Mouse (Mus musculus) heart, embryonic 15.5 days (tissue): ENCODE results near the gene Usp21. TPM values are rescaled to one million over a fixed set of nuclear protein-coding genes. Genes with fewer than 3 reads are reported as not detected.

Source experiments
- ATAC-seq: fragments of 200-750 bp; cut with Nextera tagmentation; replicated peaks from 2 replicates; pipeline ENCODE4 v1.8.0; 2017; ENCODE audit warnings: low read depth, moderate TSS enrichment; ENCODE audit not compliant: insufficient number of reproducible peaks, insufficient read depth, low FRiP score
- H3K27ac ChIP-seq: fragments of 300-500 bp; sonication (generic); 2 replicates; pipeline ENCODE4 v1.5.1; 2015; ENCODE audit warnings: mild to moderate bottlenecking, inconsistent platforms
- H3K27me3 ChIP-seq: fragments of 300-500 bp; sonication (generic); 2 replicates; pipeline ENCODE4 v1.6.1; 2015; ENCODE audit warnings: inconsistent platforms
- H3K36me3 ChIP-seq: fragments of 300-500 bp; sonication (generic); 2 replicates; pipeline ENCODE4 v1.6.1; 2015; ENCODE audit warnings: mild to moderate bottlenecking, inconsistent platforms
- H3K4me1 ChIP-seq: fragments of 300-500 bp; sonication (generic); replicated peaks from 2 replicates; pipeline ENCODE4 v1.6.1; 2015; ENCODE audit warnings: inconsistent platforms
- H3K4me2 ChIP-seq: fragments of 300-500 bp; sonication (generic); 2 replicates; pipeline ENCODE4 v1.6.1; 2015; ENCODE audit warnings: inconsistent platforms, mild to moderate bottlenecking, moderate library complexity
- H3K4me3 ChIP-seq: fragments of 300-500 bp; sonication (generic); 2 replicates; pipeline ENCODE4 v1.5.1; 2015; ENCODE audit warnings: mild to moderate bottlenecking, inconsistent platforms
- H3K9ac ChIP-seq: fragments of 300-500 bp; sonication (generic); 2 replicates; pipeline ENCODE4 v1.6.1; 2015; ENCODE audit warnings: mild to moderate bottlenecking, inconsistent platforms
- H3K9me3 ChIP-seq: fragments of 300-500 bp; sonication (generic); replicated peaks from 2 replicates; pipeline ENCODE4 v1.6.1; 2016; ENCODE audit warnings: inconsistent platforms
- WGBS: fragments of 180-500 bp; shearing (Covaris S2); methylation state at CpG from one replicate; pipeline ENCODE4 v1.1.7; 2015; ENCODE audit warnings: mixed read lengths; 5-methylcytosine and 5-hydroxymethylcytosine counted together
- polyA plus RNA-seq: library from polyadenylated mRNA; unstranded; fragments of >200 nt; fragmentation: Nextera tagmentation; extraction: Ambion mirVana; gene quantifications from 2 replicates; pipeline ENCODE4 v1.2.1, GENCODE M21; 2015

The Usp21 gene
- polyA plus RNA-seq, 1 experiment from 2014 or later: 44.9 TPM

- ATAC-seq: no peak; the same call in 1 of the 2 replicates
Measured at GRCm38 (mm10) chr1:171239992-171240744, 47.6 kb downstream of the Usp21 start.

GRCm38 (mm10) chr1:171238463-171238862 is 49.3 kb downstream of the Usp21 start:
- peaks cover 93% of the 10 kb centered on the region for H3K36me3 ChIP-seq

More at GRCm38 (mm10) chr1:171239992-171240744, 47.6 kb downstream of the Usp21 start:
- peaks cover 10% of the 10 kb centered on the region; the same call in 1 of the 2 replicates for H3K4me1 ChIP-seq
- H3K9ac ChIP-seq: no peak overlapping the region
- H3K27me3 ChIP-seq: no peaks in the 10 kb centered on the region
- H3K9me3 ChIP-seq: no peaks in the 10 kb centered on the region
- H3K4me2 ChIP-seq: no peak overlapping the region
- peaks cover 87% of the 10 kb centered on the region for H3K36me3 ChIP-seq
- no peak overlapping the region for H3K4me3 ChIP-seq
- 66% methylated on average over 15 of the region's 15 CpGs for WGBS
- no peak overlapping the region for H3K27ac ChIP-seq

GRCm38 (mm10) chr1:171237438-171237837 is 50.4 kb downstream of the Usp21 start:
- H3K27me3 ChIP-seq: no peaks in the 10 kb centered on the region
- peaks cover 83% of the 10 kb centered on the region for H3K36me3 ChIP-seq
- peaks cover 16% of the 10 kb centered on the region; the same call in 1 of the 2 replicates for H3K4me1 ChIP-seq
- no peak overlapping the region for H3K4me3 ChIP-seq
- no peak overlapping the region for H3K4me2 ChIP-seq
- no peaks in the 10 kb centered on the region for H3K9me3 ChIP-seq
- 79% methylated on average over 6 of the region's 6 CpGs for WGBS
- no peak for ATAC-seq
- no peak overlapping the region for H3K27ac ChIP-seq
- H3K9ac ChIP-seq: no peak overlapping the region

More at GRCm38 (mm10) chr1:171238463-171238862, 49.3 kb downstream of the Usp21 start:
- Histone ChIP-seq H3K9me3 (no peaks in the 10 kb centered on the region), H3K27me3 (no peaks in the 10 kb centered on the region), H3K4me2 (no peak overlapping the region), H3K27ac (no peak overlapping the region), H3K4me3 (no peak overlapping the region), H3K9ac (no peak overlapping the region), H3K4me1 (peaks cover 15% of the 10 kb centered on the region; the same call in 1 of the 2 replicates)
- 0 out of 2 replicates have a peak, but pooled peaks have one; percentile 24 for ATAC-seq
- WGBS: 71% methylated on average over 14 of the region's 14 CpGs

- H3K36me3 ChIP-seq: peaks cover 67% of the 10 kb centered on the region
- H3K4me3 ChIP-seq: no peak overlapping the region
- no peak overlapping the region for H3K9ac ChIP-seq
- ATAC-seq: no peak
- no peaks in the 10 kb centered on the region for H3K27me3 ChIP-seq
- peaks cover 16% of the 10 kb centered on the region; the same call in 1 of the 2 replicates for H3K4me1 ChIP-seq
- H3K4me2 ChIP-seq: no peak overlapping the region
- WGBS: 45% methylated on average over 4 of the region's 4 CpGs
- 0 out of 2 replicates have a peak overlapping the region, but pooled peaks have one; percentile 1 for H3K27ac ChIP-seq
- H3K9me3 ChIP-seq: no peaks in the 10 kb centered on the region
Measured at GRCm38 (mm10) chr1:171235791-171236190, 52.0 kb downstream of the Usp21 start.

GRCm38 (mm10) chr1:171234538-171234937 is 53.3 kb downstream of the Usp21 start:
- peaks cover 11% of the 10 kb centered on the region; the same call in 1 of the 2 replicates for H3K4me1 ChIP-seq
- H3K27ac ChIP-seq: no peak overlapping the region
- H3K9ac ChIP-seq: no peak overlapping the region
- H3K36me3 ChIP-seq: peaks cover 54% of the 10 kb centered on the region
- ATAC-seq: no peak
- 92% methylated on average over 4 of the region's 4 CpGs for WGBS
- no peaks in the 10 kb centered on the region for H3K9me3 ChIP-seq
- H3K4me3 ChIP-seq: no peak overlapping the region
- no peak overlapping the region for H3K4me2 ChIP-seq
- no peaks in the 10 kb centered on the region for H3K27me3 ChIP-seq

GRCm38 (mm10) chr1:171234126-171234525 is 53.7 kb downstream of the Usp21 start, which contains the start of gene Fcer1g:
Gene Fcer1g (minus strand): TSS chr1:171234365.
- Histone ChIP-seq H3K27ac (peak within 1 kb of the TSS; percentile 11; the same call in 1 of the 2 replicates), H3K36me3 (peaks cover 50% of the 10 kb centered on the region)
- WGBS: 85% methylated on average over 14 of the region's 14 CpGs

GRCm38 (mm10) chr1:171232800-171233730 is 54.7 kb downstream of the Usp21 start:
- peaks cover 11% of the 10 kb centered on the region; the same call in 1 of the 2 replicates for H3K4me1 ChIP-seq
- H3K36me3 ChIP-seq: peaks cover 39% of the 10 kb centered on the region
- peak overlapping the region; percentile 7; the same call in 1 of the 2 replicates for H3K4me3 ChIP-seq
- no peaks in the 10 kb centered on the region for H3K27me3 ChIP-seq
- H3K9ac ChIP-seq: no peak overlapping the region
- peak overlapping the region; percentile 11; the same call in 1 of the 2 replicates for H3K27ac ChIP-seq
- 51% methylated on average over 12 of the region's 12 CpGs for WGBS
- ATAC-seq: no peak
- no peaks in the 10 kb centered on the region for H3K9me3 ChIP-seq
- no peak overlapping the region for H3K4me2 ChIP-seq

More at GRCm38 (mm10) chr1:171234126-171234525, 53.7 kb downstream of the Usp21 start, which contains the start of gene Fcer1g:
- Histone ChIP-seq H3K27me3 (no peaks in the 10 kb centered on the region), H3K4me1 (peaks cover 11% of the 10 kb centered on the region; the same call in 1 of the 2 replicates), H3K9me3 (no peaks in the 10 kb centered on the region), H3K4me3 (peak within 1 kb of the TSS; percentile 15; the same call in 1 of the 2 replicates), H3K9ac (no peak within 1 kb of the TSS; the same call in 1 of the 2 replicates), H3K4me2 (no peak within 1 kb of the TSS)
- no peak for ATAC-seq

- WGBS: 78% methylated on average over 5 of the region's 5 CpGs
- no peaks in the 10 kb centered on the region for H3K27me3 ChIP-seq
Measured at GRCm38 (mm10) chr1:171232348-171232747, 55.4 kb downstream of the Usp21 start.

More at GRCm38 (mm10) chr1:171232348-171232747, 55.4 kb downstream of the Usp21 start:
- H3K9me3 ChIP-seq: no peaks in the 10 kb centered on the region
- peaks cover 32% of the 10 kb centered on the region for H3K36me3 ChIP-seq
- no peak overlapping the region for H3K4me3 ChIP-seq
- no peak overlapping the region for H3K4me2 ChIP-seq
- no peak for ATAC-seq
- H3K27ac ChIP-seq: no peak overlapping the region
- peaks cover 11% of the 10 kb centered on the region; the same call in 1 of the 2 replicates for H3K4me1 ChIP-seq
- H3K9ac ChIP-seq: no peak overlapping the region

Other genes with a start within 250 kb of the Usp21 start
- gene Fcgr3, start 223.1 kb downstream of the Usp21 start, polyA plus RNA-seq: 10.4 and 11.9 TPM in 2 replicates
- 2.7 and 3.5 TPM in 2 replicates for gene Cfap126, start 174.1 kb downstream of the Usp21 start, polyA plus RNA-seq
- gene Sdhc, start 137.4 kb downstream of the Usp21 start, polyA plus RNA-seq: 525 and 563 TPM in 2 replicates
- gene Mpz, start 137.3 kb downstream of the Usp21 start, polyA plus RNA-seq: 0.63 and 1.7 TPM in 2 replicates
- gene Pcp4l1, start 91.7 kb downstream of the Usp21 start, polyA plus RNA-seq: 43.0 and 46.4 TPM in 2 replicates
- gene Nr1i3, start 74.0 kb downstream of the Usp21 start, polyA plus RNA-seq: 0.33 and 0.35 TPM in 2 replicates
- gene Tomm40l, start 65.5 kb downstream of the Usp21 start, polyA plus RNA-seq: 55.6 and 57.9 TPM in 2 replicates
- 9.2 and 43.9 TPM in 2 replicates for gene Apoa2, start 62.9 kb downstream of the Usp21 start, polyA plus RNA-seq
- gene Fcer1g, start 53.6 kb downstream of the Usp21 start, polyA plus RNA-seq: 28.0 and 44.6 TPM in 2 replicates
- gene Adamts4, start 37.6 kb downstream of the Usp21 start, polyA plus RNA-seq: 5.2 and 6.0 TPM in 2 replicates
- 514 and 535 TPM in 2 replicates for gene Ndufs2, start 36.6 kb downstream of the Usp21 start, polyA plus RNA-seq
- gene B4galt3, start 17.7 kb downstream of the Usp21 start, polyA plus RNA-seq: 44.4 and 56.4 TPM in 2 replicates
- gene Ppox, start 6.8 kb downstream of the Usp21 start, polyA plus RNA-seq: 32.7 and 47.2 TPM in 2 replicates
- 83.6 and 85.0 TPM in 2 replicates for gene Ufc1, start 7.0 kb upstream of the Usp21 start, polyA plus RNA-seq
- gene Dedd, start 41.2 kb upstream of the Usp21 start, polyA plus RNA-seq: 33.9 and 37.7 TPM in 2 replicates
- 31.2 and 33.2 TPM in 2 replicates for gene Nit1, start 57.7 kb upstream of the Usp21 start, polyA plus RNA-seq
- gene Pfdn2, start 57.7 kb upstream of the Usp21 start, polyA plus RNA-seq: 77.2 and 91.0 TPM in 2 replicates
- gene Klhdc9, start 72.8 kb upstream of the Usp21 start, polyA plus RNA-seq: 0.63 and 0.75 TPM in 2 replicates
- gene Nectin4, start 82.1 kb upstream of the Usp21 start, polyA plus RNA-seq: 0.26 and 1.2 TPM in 2 replicates
- gene Arhgap30, start 101.0 kb upstream of the Usp21 start, polyA plus RNA-seq: 1.00 and 5.3 TPM in 2 replicates
- 48.7 and 57.5 TPM in 2 replicates for gene Usf1, start 123.3 kb upstream of the Usp21 start, polyA plus RNA-seq
- 2.7 and 3.1 TPM in 2 replicates for gene Tstd1, start 130.9 kb upstream of the Usp21 start, polyA plus RNA-seq
- gene F11r, start 149.5 kb upstream of the Usp21 start, polyA plus RNA-seq: 63.5 and 66.2 TPM in 2 replicates
- gene Alyref2, start 215.5 kb upstream of the Usp21 start, polyA plus RNA-seq: 15.4 and 17.4 TPM in 2 replicates
- gene Itln1, start 247.3 kb upstream of the Usp21 start, polyA plus RNA-seq: not detected in 2 replicates